Mouse (Mus musculus) brain, embryonic 18.5 days (tissue): ENCODE measurements around the gene Ptcd1.
"Not testable (repeated sequence)": the region's sequence is repeated elsewhere in the genome, so short reads cannot be mapped to it uniquely, and the experiment has no call there.

Experiments
- DNase-seq: peaks from one replicate; pipeline ENCODE4 v3.0.0-alpha.2; 2012; ENCODE audit warnings: low read depth, low spot score

The Ptcd1 gene

DNA sequence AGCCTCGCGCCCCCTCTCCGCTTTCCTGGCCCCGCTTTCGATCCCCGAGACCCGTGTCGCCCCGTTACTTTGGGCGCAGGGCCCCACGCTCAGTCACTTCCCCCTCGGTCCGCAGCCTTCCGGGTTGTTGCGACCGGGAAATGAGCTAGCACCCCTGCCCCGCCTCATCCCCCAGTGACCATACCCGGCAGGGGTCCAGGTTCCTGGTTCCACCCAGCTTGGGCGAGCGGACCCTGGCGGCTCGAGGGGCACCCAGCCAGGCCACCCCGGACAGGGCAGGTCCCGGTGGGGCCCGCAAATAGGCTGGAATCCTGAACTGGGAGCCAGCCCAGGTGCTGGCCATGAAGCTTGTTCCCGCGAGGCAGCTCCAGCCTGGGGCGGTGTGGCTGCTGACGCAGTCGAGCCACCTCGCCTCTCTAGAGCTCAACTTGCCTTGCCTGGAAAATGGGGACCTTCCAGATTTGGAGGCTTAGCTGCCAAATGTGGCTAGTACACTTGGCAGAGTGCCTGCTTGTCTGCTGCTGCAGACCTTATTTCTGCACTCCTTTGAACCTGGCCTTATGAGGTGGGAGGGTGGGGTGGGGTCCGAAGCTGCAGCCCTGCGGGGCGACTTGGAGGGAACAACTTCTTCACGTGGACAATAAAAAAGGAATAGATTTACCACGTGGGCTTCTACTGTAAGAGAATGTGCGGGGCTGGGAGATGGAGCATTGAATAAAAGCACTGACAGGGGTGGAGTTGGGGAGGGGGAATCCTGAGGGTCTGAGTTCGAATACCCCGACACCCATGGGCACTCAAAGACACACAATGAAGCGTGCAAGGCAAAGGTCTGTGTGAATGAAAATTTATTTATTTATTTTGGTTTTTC lies 52.1 kb downstream of the Ptcd1 start:
- DNase-seq, result no peak

DNA sequence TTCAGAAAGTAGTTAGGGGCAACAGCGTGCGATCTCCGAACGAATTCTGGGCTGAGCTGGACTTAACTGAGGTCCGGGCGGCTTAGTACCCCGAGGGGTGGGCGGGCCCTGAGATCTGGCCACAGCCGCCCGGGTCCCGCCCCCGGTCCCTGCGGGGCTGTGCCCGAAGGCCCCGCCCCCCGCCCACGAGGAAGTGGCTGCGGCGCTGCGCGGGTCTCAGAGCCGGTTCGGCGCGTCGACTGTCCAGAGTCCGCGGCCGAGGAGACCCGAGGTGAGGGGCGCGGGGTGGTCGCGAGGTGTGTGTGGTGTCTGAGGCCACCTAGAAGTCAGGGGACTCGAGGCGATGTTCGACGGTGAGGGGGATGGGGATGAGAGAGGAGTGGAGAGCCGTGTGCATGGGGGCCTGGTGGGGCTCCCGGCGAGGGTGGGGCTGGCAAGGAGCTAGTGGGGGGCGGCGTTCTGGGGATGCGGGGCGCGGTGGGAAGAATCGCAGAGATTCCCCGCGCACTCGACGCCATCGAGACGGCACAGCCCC lies 52.8 kb downstream of the Ptcd1 start, which contains the start of gene Arpc1b:
TSS of gene Arpc1b (plus strand) at position 145 of the 535 bp plus-strand sequence.
- DNase-seq, result no peak

DNA sequence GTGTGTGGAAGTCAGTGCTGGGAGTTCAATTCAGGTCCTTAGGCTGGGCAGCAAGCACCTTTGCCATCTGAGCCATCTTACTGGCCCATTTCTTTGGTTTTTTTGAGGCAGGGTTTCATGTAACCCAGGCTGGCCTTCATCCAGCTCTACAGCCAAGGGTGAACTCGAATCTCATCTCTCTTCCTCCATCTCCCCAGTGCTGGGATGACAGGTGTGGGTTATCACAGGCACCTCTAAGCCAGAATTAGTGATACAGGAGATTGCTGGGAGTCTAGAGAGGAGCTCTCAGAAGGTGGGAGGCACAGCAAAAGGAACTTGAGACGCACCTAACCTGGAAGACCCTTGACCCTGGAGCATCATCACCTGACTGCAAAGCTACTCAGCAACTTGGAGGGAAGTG lies 53.5 kb downstream of the Ptcd1 start:
- no peak for DNase-seq

DNA sequence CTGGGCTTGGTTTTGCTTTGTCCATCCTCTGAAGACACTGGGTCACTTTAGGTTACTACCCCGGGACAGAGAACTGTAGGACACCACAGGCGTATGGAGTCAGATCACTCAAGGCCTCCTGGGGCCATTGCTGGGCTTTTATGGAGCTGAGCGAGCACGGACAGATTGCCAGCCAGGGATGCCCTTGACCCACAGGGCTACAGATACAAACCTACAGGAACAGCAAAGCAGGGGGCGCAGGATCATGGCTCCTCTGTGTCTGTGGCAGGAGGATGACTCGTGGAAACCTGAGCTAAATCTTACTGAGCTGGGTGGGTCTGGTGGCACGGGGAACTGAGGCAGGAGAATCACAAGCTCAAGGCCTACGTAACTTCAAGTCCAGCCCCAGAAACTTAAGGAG lies 54.3 kb downstream of the Ptcd1 start:
- no peak for DNase-seq

DNA sequence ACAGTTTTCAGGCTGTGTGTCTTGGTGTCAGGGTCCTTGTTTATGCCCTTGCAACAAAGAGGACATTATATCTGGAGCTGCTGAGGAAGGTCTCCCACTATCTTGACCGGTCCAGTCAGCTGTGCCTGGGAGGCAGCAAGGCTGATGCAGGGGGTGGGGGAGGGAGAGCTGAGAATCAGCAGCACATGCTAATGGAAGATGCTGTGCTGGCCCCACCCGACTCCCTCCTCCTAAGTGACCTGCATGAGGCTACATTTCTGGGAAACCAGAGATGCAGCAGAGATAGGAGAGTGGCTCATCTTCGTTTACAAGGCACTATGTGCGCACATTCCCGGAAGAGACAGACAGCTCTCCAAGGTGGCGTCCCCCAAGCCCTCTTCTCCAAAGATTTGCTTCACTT lies 56.5 kb downstream of the Ptcd1 start:
- DNase-seq, result no peak

DNA sequence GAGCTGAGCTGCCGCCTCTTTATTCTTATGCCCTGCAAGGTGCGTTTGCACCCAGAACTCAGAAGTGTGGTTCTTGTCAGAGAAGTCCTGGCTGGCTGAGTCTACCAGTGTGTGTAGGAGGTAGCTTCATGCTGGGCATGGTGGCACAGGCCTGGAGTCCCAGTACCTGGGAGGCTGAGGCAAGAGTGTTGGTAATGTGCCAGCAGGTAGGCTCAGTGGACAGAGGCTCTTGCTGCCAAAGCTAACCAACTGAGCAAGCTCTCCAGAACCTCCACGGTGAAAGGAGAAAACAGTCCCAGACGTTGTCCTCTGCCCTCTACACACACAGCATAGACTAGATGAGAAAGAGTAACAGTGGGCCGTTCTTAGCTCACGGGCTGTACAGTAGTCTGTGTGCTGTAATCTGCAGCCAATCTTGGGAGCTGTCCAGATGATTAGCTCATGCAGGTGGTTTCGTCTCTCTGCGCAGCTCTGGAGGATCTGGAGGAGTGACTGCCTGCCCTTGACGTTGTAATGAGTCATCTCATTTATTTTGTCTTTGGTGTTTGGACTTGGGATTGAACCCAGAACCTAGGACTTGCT lies 61.1 kb downstream of the Ptcd1 start:
- no peak for DNase-seq

DNA sequence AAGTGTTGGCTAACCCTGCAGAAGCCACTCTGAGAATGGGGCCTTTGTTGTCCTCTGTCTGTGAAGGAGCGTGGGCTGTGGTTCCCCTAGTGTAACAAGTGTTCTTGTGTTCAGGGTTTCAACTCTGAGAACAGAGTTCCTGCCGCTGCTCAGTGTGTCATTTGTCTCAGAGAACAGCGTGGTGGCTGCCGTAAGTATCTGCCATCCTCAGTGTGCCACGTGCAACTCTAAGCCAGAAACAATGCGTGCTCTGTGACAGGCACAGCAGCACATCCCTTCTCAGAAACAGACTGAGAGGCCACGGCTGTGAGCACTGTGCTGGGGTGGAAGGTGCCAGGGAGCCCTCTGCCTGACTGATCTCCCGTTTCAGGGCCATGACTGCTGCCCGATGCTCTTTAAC lies 62.6 kb downstream of the Ptcd1 start:
- DNase-seq, result no peak

DNA sequence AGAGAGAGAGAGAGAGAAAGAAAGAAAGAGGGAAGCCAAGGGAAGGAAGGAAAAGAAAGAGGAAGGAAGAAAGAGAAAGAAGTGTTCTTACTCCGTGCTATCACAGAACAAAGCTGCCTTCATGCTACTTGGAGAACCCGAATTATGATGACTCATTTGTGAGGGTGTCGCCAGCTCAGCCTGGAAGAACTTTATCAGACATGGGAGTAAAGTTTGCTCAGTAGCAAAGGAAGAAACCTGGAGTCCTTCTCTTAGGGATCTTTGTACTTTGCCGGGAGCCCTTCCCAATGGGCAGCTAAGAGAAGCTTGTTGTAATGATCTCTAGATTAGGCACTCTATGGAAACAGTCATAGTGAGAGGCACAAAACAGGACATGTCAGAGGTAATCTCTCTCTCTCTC lies 64.2 kb downstream of the Ptcd1 start:
- no peak for DNase-seq

DNA sequence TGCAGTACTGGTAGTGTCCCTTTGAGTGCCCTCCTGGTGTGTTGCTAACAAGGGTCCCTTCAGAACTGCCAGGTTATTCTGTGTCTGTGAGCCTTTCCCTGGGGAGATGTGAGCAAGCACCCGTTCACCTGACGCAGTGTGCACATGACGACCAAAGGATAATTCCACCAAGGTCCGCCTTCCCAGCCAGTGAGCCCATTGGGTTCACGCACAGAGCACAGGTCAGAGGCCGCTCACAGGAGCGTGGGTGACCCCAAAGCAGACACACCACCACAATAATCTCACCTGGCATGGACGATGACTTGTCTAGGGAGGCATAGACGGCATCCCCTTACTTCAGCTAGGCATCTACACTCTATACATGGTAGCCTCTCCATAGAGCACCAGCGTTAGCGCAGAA lies 65.5 kb downstream of the Ptcd1 start:
- not testable (repeated sequence) for DNase-seq

DNA sequence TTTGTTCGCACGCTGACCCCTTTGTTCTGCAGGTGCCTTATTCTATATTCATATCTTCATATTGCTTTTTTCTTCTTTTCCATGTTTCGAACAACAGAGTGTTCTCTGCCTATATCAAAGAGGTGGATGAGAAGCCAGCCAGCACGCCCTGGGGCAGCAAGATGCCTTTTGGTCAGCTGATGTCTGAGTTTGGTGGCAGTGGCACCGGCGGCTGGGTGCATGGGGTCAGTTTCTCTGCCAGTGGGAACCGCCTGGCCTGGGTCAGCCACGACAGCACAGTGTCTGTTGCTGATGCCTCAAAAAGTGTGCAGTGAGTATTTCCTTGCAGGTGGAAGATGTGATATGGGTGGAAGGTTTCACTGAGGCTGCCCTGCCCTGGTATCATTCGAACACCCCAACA lies 65.9 kb downstream of the Ptcd1 start:
- no peak for DNase-seq

DNA sequence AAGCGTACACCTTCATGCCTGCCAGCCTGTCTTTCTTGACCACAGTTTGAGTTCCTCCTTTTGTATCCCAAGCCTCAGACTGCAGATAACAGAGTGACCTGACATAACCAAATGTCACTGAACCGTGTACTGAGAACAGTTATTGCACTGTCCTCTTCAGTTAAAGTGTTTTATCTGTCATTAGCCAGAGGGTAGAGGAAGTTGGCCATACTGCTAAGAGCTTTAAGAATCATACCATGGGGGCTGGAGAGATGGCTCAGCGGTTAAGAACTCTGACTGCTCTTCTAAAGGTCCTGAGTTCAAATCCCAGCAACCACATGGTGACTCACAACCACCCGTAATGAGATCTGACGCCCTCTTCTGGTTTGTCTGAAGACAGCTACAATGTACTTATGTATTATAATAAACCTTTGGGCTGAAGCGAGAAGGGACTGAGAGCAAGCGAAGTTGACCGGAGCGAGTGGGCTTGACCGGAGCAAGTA lies 68.5 kb downstream of the Ptcd1 start:
- no peak for DNase-seq
